Mouse (Mus musculus): ENCODE measurements around the gene AW146154. TPM values are rescaled to one million over a fixed set of nuclear protein-coding genes. Genes with fewer than 3 reads are reported as not detected.

AW146154 gene
- polyA plus RNA-seq, 1 experiment from 2014 or later: 12.6 TPM

Other genes with a start within 250 kb of the AW146154 start
- gene AI987944, start 106.5 kb downstream of the AW146154 start, polyA plus RNA-seq (2015; fragmentation: Nextera tagmentation; extraction: Ambion mirVana): 12.2 and 12.3 TPM in 2 replicates
- gene Vmn2r57, start 51.2 kb downstream of the AW146154 start, polyA plus RNA-seq (2015; fragmentation: Nextera tagmentation; extraction: Ambion mirVana): 0.16 and 0.24 TPM in 2 replicates
- 0.12 and 0.14 TPM in 2 replicates for gene Gm20449, start 473 bp downstream of the AW146154 start, polyA plus RNA-seq (2015; fragmentation: Nextera tagmentation; extraction: Ambion mirVana)
- 0.10 and 0.12 TPM in 2 replicates for gene Gm6871, start 73.8 kb upstream of the AW146154 start, polyA plus RNA-seq (2015; fragmentation: Nextera tagmentation; extraction: Ambion mirVana)
- 12.5 and 15.9 TPM in 2 replicates for gene 2610021A01Rik, start 99.3 kb upstream of the AW146154 start, polyA plus RNA-seq (2015; fragmentation: Nextera tagmentation; extraction: Ambion mirVana)
- 10.5 and 11.7 TPM in 2 replicates for gene Zfp788, start 133.3 kb upstream of the AW146154 start, polyA plus RNA-seq (2015; fragmentation: Nextera tagmentation; extraction: Ambion mirVana)

Measured in kidney, embryonic 15.5 days (tissue).